Mouse (Mus musculus) heart, embryonic 11.5 days (tissue): ENCODE results near the gene Trim5. TPM values are rescaled to one million over a fixed set of nuclear protein-coding genes. Genes with fewer than 3 reads are reported as not detected.
"Not testable (repeated sequence)": the region's sequence is repeated elsewhere in the genome, so short reads cannot be mapped to it uniquely, and the experiment has no call there.

Experiments used
- ATAC-seq: fragments of 200-750 bp; cut with Nextera tagmentation; replicated peaks from 2 replicates; pipeline ENCODE4 v1.8.0; 2017; ENCODE audit warnings: moderate library complexity; ENCODE audit not compliant: insufficient number of reproducible peaks, low FRiP score, low TSS enrichment
- H3K27ac ChIP-seq: fragments of 300-500 bp; sonication (generic); 2 replicates; pipeline ENCODE4 v1.5.1; 2014; ENCODE audit warnings: mild to moderate bottlenecking, low read depth, low read length
- H3K27me3 ChIP-seq: fragments of 300-500 bp; sonication (generic); 2 replicates; pipeline ENCODE4 v1.6.1; 2014; ENCODE audit warnings: mild to moderate bottlenecking, low read length, mixed read lengths; ENCODE audit not compliant: control insufficient read depth, insufficient read depth
- H3K36me3 ChIP-seq: fragments of 300-500 bp; sonication (generic); 2 replicates; pipeline ENCODE4 v1.6.1; 2014; ENCODE audit warnings: mild to moderate bottlenecking, low read length, moderate library complexity, mixed read lengths; ENCODE audit not compliant: control insufficient read depth, insufficient read depth
- H3K4me1 ChIP-seq: fragments of 300-500 bp; sonication (generic); 2 replicates; pipeline ENCODE4 v1.6.1; 2014; ENCODE audit warnings: low read length; ENCODE audit not compliant: control insufficient read depth, insufficient read depth
- H3K4me2 ChIP-seq: fragments of 300-500 bp; sonication (generic); 2 replicates; pipeline ENCODE4 v1.6.1; 2014; ENCODE audit warnings: mild to moderate bottlenecking, moderate library complexity
- H3K4me3 ChIP-seq: fragments of 300-500 bp; sonication (generic); 2 replicates; pipeline ENCODE4 v1.5.1; 2014; ENCODE audit warnings: low read depth, low read length
- H3K9ac ChIP-seq: fragments of 300-500 bp; sonication (generic); 2 replicates; pipeline ENCODE4 v1.6.1; 2014; ENCODE audit warnings: mild to moderate bottlenecking, low read depth, low read length, moderate library complexity
- H3K9me3 ChIP-seq: fragments of 300-500 bp; sonication (generic); replicated peaks from 2 replicates; pipeline ENCODE4 v1.6.1; 2016; ENCODE audit warnings: low read length; ENCODE audit not compliant: control insufficient read depth
- WGBS: fragments of 180-500 bp; shearing (Covaris S2); extraction: QIAGEN DNeasy Blood & Tissue Kit; methylation state at CpG from one replicate; pipeline ENCODE4 v1.1.7; 2014; ENCODE audit not compliant: insufficient replicate concordance; 5-methylcytosine and 5-hydroxymethylcytosine counted together
- polyA plus RNA-seq: library from polyadenylated mRNA; unstranded; fragments of >200 nt; fragmentation: Nextera tagmentation; extraction: Ambion mirVana; gene quantifications from 2 replicates; pipeline ENCODE4 v1.2.1, GENCODE M21; 2014

Trim5 gene
- 0.42 and 0.57 TPM in 2 replicates for polyA plus RNA-seq

DNA sequence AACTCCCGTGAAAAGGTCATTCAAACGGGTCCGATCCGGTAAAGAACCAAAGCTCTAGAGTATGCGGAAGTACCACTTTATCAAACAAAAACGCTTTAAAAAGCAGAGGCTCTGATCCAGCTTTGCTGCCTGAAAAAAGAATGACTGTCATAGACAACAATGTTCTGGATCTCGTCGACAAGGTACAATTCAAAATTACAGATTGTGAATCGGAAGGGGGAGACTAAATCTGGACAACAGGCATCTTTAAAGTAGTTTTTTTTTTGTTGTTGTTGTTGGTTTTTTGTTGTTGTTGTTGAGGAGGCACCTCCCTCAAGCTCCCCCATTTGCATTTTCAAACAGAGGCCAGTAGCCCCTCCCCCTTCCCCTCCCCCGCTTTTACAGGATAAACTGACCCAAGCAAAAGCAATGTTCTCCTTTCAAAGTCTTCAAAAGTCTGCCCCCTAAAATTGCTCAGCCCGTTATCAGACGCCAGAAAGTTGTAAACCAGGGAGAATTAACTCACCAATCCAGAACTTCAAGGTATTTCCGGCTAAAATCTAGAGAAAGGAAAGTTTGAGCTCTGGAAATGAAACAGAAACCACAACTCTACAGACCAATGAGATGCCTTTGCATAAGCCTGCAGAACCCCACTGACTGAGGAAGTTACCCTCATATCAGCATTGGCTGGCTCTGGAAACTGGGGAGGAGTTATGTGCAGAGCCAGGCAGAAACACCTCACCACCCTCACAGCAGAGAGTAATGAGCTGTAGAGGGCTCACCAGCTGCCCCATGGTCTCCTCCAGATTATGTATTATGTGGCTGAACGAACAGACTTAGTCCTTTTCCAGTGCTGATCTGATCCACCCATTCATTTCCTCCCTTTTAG lies at the start of gene Trim5:
Gene Trim5, minus strand, starts transcription at position 519 of the 868 bp plus-strand sequence.
- not testable (repeated sequence) for H3K9me3 ChIP-seq, H3K27me3 ChIP-seq, H3K36me3 ChIP-seq, H3K9ac ChIP-seq, H3K4me1 ChIP-seq, H3K27ac ChIP-seq
- ATAC-seq, result peak; percentile 83
- H3K4me2 ChIP-seq, result peak within 1 kb of the TSS; percentile 50
- H3K4me3 ChIP-seq, result peak within 1 kb of the TSS; percentile 32
- WGBS, result 31% methylated on average over 14 of the region's 14 CpGs

DNA sequence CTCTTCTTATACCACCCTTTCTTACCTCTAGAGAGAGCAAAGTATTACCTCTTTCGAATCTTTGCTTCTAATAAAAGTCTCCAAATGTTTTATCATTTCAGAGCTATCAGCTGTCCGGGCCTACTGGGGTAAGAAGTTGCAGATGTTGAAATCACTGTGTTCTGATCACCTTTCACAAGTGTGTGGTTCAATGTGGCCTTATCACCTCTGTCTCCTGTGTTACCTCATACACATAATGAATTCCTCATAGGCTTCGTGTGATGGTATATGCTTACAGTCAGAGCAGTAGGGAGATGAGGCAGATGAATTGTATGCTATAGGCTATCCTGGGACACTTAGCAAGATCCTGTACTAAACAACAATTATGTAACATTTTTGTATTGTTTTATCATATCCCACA lies 47.7 kb upstream of the Trim5 start:
- not testable (repeated sequence) for ATAC-seq, H3K4me3 ChIP-seq, H3K9me3 ChIP-seq, H3K4me1 ChIP-seq, H3K36me3 ChIP-seq, H3K27ac ChIP-seq, H3K4me2 ChIP-seq, H3K9ac ChIP-seq, H3K27me3 ChIP-seq
- WGBS, result 61% methylated on average over 3 of the region's 3 CpGs

DNA sequence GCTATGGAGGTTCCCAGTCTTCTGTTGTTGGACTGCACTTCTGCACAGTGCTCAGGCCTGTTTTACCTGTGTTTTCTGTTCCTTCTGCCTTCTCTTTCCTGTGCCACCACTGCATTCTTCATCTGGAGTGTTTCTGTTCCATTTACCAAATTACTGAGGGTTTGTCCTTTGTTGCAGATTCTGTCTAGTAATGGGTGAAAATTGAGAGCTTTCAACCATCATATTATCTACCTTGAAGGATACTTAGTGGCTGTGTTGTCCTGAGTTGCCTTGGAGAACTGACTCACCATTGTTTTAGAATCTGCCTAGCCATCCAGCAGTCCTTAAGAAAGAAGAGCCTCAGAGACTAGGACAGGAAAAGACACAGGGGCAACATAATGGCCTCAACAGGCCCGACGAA lies 41.3 kb upstream of the Trim5 start, which contains the start of gene Trim34b:
Gene Trim34b, plus strand, starts transcription at position 301 of the 400 bp plus-strand sequence.
- ATAC-seq, H3K4me2 ChIP-seq, H3K36me3 ChIP-seq, H3K4me3 ChIP-seq, H3K27me3 ChIP-seq, H3K9me3 ChIP-seq, H3K27ac ChIP-seq, H3K9ac ChIP-seq, H3K4me1 ChIP-seq: not testable (repeated sequence)
- 70% methylated on average over 2 of the region's 2 CpGs for WGBS

DNA sequence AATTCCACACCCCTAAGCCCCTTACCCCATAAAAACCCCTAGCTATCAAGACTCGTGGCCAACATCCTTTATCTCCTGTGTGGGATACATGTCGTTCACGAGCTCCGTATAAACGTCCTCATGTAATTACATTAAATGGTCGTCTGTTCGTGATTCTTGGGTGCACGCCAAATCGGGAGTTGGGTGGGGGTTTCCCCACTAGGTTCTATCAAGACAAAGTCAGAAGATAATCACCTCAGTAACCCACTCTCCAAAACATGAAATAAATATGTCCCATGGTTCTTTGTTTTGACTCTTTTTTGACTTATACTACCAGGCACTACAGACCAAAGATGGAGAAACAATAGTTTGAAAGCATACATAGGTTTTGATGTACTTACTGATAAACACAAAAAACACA lies 34.1 kb upstream of the Trim5 start:
- no peaks in the 10 kb centered on the region for H3K9me3 ChIP-seq
- no peaks in the 10 kb centered on the region for H3K36me3 ChIP-seq
- no peak for ATAC-seq

DNA sequence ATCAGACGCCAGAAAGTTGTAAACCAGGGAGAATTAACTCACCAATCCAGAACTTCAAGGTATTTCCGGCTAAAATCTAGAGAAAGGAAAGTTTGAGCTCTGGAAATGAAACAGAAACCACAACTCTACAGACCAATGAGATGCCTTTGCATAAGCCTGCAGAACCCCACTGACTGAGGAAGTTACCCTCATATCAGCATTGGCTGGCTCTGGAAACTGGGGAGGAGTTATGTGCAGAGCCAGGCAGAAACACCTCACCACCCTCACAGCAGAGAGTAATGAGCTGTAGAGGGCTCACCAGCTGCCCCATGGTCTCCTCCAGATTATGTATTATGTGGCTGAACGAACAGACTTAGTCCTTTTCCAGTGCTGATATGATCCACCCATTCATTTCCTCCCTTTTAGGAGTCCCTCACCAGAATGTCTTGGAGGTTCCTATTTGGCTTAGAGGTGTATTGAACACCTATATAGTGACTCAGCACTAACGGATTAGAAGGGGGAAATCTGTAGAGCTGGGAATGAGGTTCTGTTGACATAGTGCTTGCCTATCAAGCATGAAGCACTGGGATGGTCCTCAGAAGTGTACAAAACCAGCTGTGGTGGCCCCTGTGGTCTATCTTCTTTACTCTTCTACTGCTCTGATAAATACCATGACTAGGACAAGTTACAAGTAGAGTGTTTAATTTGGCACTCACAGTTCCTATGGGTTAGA lies 27.6 kb upstream of the Trim5 start, which contains the start of gene Trim12a:
Gene Trim12a, minus strand, starts transcription at position 98 of the 712 bp plus-strand sequence.
- ATAC-seq, result peak; percentile 88
- peak within 1 kb of the TSS; percentile 52 for H3K4me3 ChIP-seq
- not testable (repeated sequence) for H3K4me1 ChIP-seq, H3K9me3 ChIP-seq, H3K27me3 ChIP-seq, H3K36me3 ChIP-seq
- WGBS, result 20% methylated on average over 4 of the region's 4 CpGs
- H3K27ac ChIP-seq, result peak within 1 kb of the TSS; percentile 62
- peak within 1 kb of the TSS; percentile 58 for H3K9ac ChIP-seq
- H3K4me2 ChIP-seq, result peak within 1 kb of the TSS; percentile 59

More for the DNA sequence above, 34.1 kb upstream of the Trim5 start:
- no peak overlapping the region for H3K27ac ChIP-seq
- 73% methylated on average over 9 of the region's 9 CpGs for WGBS
- no peak overlapping the region for H3K4me3 ChIP-seq
- no peaks in the 10 kb centered on the region for H3K4me1 ChIP-seq
- H3K4me2 ChIP-seq, result no peak overlapping the region
- H3K27me3 ChIP-seq, result no peaks in the 10 kb centered on the region
- H3K9ac ChIP-seq, result no peak overlapping the region

DNA sequence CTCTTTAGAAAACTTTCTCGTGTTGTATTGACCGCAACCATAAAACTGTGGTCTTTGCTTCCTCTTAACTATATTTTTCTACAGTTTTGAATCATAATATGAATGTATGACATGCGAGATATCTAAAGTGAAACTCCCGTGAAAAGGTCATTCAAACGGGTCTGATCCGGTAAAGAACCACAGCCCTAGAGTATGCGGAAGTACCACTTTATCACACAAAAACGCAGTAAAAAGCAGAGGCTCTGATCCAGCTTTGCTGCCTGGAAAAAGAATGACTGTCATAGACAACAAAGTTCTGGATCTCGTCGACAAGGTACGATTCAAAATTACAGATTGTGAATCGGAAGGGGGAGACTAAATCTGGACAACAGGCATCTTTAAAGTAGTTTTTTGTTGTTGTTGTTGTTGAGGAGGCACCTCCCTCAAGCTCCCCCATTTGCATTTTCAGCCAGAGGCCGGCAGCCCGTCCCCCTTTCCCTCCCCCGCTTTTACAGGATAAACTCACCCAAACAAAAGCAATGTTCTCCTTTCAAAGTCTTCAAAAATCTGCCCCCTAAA lies 27.0 kb upstream of the Trim5 start:
- Histone ChIP-seq H3K4me3 (peak overlapping the region; percentile 52), H3K27ac (peak overlapping the region; percentile 62), H3K4me2 (peak overlapping the region; percentile 59), H3K27me3 (no peaks in the 10 kb centered on the region), H3K9ac (peak overlapping the region; percentile 58), H3K4me1 (no peaks in the 10 kb centered on the region), H3K36me3 (no peaks in the 10 kb centered on the region), H3K9me3 (no peaks in the 10 kb centered on the region)
- peak; percentile 58 for ATAC-seq
- WGBS, result 6% methylated on average over 15 of the region's 15 CpGs

DNA sequence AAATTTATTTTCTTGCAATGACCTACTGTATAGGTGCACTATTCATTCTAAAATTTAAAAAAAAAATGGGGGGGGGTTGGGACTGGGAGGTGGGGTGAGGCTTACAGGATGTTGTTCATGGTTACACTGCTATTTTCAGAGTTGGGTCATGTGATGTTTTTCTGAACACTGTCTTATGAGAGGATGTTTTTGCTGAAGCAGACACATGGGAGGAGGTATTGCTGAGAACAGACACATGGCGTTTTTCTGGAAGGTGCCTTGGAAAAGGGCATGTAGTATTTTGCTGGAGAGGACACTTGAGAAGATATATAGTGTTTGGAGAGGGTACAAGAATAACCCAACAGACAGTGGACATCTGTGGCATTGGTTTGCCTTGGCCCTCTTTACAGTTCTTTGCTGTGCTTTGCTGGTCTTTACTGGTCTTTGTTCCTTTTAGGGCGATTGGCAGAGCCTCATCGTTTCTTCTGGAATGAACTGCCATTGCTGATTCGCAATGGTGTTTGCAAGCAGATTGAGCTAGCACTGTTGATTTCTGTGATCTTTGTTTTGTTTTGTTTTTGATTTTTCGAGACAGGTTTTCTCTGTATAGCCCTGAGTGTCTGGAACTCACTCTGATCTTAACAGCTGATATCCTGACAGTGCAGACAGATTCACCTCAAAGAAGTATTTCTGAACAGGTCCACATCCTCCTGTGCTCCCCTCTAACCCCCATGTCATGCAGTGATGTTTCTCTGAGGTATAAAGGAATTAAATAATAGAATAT lies 3.9 kb upstream of the Trim5 start:
- Histone ChIP-seq H3K4me2 (no peak overlapping the region), H3K27me3 (no peaks in the 10 kb centered on the region), H3K36me3 (no peaks in the 10 kb centered on the region), H3K27ac (no peak overlapping the region), H3K9ac (no peak overlapping the region), H3K9me3 (no peaks in the 10 kb centered on the region), H3K4me3 (no peak overlapping the region), H3K4me1 (no peaks in the 10 kb centered on the region)
- ATAC-seq, result no peak
- WGBS, result 79% methylated on average over 5 of the region's 5 CpGs

DNA sequence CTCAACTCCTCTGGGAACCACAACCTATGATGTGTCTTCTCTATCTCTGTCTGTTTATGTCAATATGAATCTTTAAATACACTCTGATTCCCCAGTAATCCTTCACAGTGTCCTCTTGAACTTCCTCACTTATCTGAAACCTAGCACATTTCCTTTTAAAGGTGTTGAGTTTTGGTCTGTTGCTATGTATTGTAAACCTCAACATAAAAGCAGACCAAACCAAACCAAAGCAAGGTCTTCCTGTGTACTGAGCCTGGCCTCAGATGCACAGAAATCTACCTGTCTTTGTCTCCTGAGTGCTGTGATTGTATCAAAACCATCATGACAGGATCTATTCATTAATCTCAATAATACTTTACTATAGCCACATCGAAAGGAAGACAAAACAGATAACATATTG lies 2.7 kb upstream of the Trim5 start:
- Histone ChIP-seq H3K9me3 (no peaks in the 10 kb centered on the region), H3K4me3 (no peak overlapping the region), H3K27ac (no peak overlapping the region), H3K4me1 (no peaks in the 10 kb centered on the region), H3K9ac (no peak overlapping the region), H3K4me2 (no peak overlapping the region), H3K36me3 (no peaks in the 10 kb centered on the region), H3K27me3 (no peaks in the 10 kb centered on the region)
- 85% methylated on average over 1 of the region's 1 CpGs for WGBS
- no peak for ATAC-seq
